ENCODE assay signal across 8 mouse cellular contexts in the genomic region with DNA sequence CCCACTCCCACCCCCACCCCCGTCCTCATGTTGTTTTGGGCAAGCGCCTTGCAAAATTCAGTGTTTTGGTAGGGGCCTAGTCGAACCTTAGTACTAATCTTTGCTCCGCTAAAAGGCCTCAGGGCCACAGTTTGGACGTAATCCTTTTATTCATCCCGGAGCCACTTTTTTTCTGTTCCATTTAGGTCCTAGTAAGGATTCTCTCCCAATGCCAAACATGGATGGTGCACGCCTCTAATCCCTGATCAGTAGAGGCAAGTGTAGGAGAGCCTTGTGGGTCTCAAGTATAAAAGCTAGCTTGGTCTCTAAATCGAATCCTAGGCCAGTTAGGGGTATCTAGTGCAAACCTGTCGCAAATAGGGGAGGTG. TPM values are rescaled to one million over a fixed set of nuclear protein-coding genes. Genes with fewer than 3 reads are reported as not detected.
DNase-seq lines count a peak whose midpoint lies in the region; ATAC-seq and TF ChIP-seq lines count a peak whose summit lies in the region.

No protein-coding gene starts in this region.

- ATAC-seq in forebrain, embryonic 15.5 days (replicated peaks), result peak; percentile 0; the same call in 1 of the 2 replicates
- no peak for ATAC-seq in liver, embryonic 13.5 days (ENCODE audit: low read depth)

- no peaks in the 10 kb centered on the region for H3K27me3 ChIP-seq in forebrain, embryonic 15.5 days
- H3K27me3 ChIP-seq in liver, embryonic 13.5 days, result no peaks in the 10 kb centered on the region

- peaks cover 3% of the 10 kb centered on the region; the same call in 1 of the 2 replicates for H3K36me3 ChIP-seq in forebrain, embryonic 15.5 days
- peaks cover 3% of the 10 kb centered on the region for H3K36me3 ChIP-seq in liver, embryonic 13.5 days

- 3% methylated on average over 9 of the region's 9 CpGs for WGBS in forebrain, embryonic 15.5 days
- 5% methylated on average over 9 of the region's 9 CpGs for WGBS in liver, embryonic 13.5 days (ENCODE audit: insufficient replicate concordance)

- no peaks in the 10 kb centered on the region for H3K9me3 ChIP-seq in forebrain, embryonic 15.5 days
- no peaks in the 10 kb centered on the region for H3K9me3 ChIP-seq in liver, embryonic 13.5 days (replicated peaks)

- no peak for DNase-seq in layer of hippocampus, adult 2 months (ENCODE audit: low spot score in 2 of 2)
- DNase-seq in layer of hippocampus, postnatal 14 days (ENCODE audit: low spot score in 2 of 2), result no peak
- DNase-seq in MEL-GATA-1-ER (ENCODE audit: extremely low read depth, low read depth), result peak; percentile 21
- DNase-seq in liver, embryonic 13.5 days, result no peak
- DNase-seq in adrenal gland, postnatal 14 days, result no peak
- no peak for DNase-seq in right cerebral cortex, postnatal 4 days
- no peak for DNase-seq in embryo, embryonic 9.5 days (ENCODE audit: extremely low spot score)

- peak overlapping the region; percentile 54 for H3K4me2 ChIP-seq in forebrain, embryonic 15.5 days (replicated peaks)
- H3K4me2 ChIP-seq in liver, embryonic 13.5 days, result peak overlapping the region; percentile 91

- peaks cover 22% of the 10 kb centered on the region for H3K4me1 ChIP-seq in forebrain, embryonic 15.5 days
- peaks cover 23% of the 10 kb centered on the region for H3K4me1 ChIP-seq in liver, embryonic 13.5 days (replicated peaks)

- H3K4me3 ChIP-seq in layer of hippocampus, adult 2 months, result peak overlapping the region; percentile 89
- H3K4me3 ChIP-seq in forebrain, embryonic 15.5 days, result peak overlapping the region; percentile 95
- H3K4me3 ChIP-seq in liver, embryonic 13.5 days (replicated peaks), result peak overlapping the region; percentile 97

- TF ChIP-seq CTCF in layer of hippocampus, adult 2 months (conservative IDR thresholded peaks at IDR 0.05), result no peak

- peak overlapping the region; percentile 73 for H3K9ac ChIP-seq in forebrain, embryonic 15.5 days (replicated peaks)
- H3K9ac ChIP-seq in liver, embryonic 13.5 days, result peak overlapping the region; percentile 77

- peak overlapping the region; percentile 99 for H3K27ac ChIP-seq in layer of hippocampus, adult 2 months
- H3K27ac ChIP-seq in forebrain, embryonic 15.5 days (replicated peaks), result peak overlapping the region; percentile 96
- H3K27ac ChIP-seq in liver, embryonic 13.5 days, result peak overlapping the region; percentile 83

RNA-seq across cellular contexts. Expression of gene Cand1, which starts 0.9 kb away (rescaled TPM):
- 100 to 1,000 TPM; 140 to 155 TPM for total RNA-seq in layer of hippocampus, adult 2 months (2021)
- 100 to 1,000 TPM; 136 to 141 TPM for total RNA-seq in layer of hippocampus, postnatal 14 days (2021)
- polyA plus RNA-seq in forebrain, embryonic 15.5 days (2015; fragmentation: Nextera tagmentation; extraction: Ambion mirVana), result 53.8 and 55.0 TPM in 2 replicates
- polyA plus RNA-seq in liver, embryonic 13.5 days (2015; fragmentation: Nextera tagmentation; extraction: Ambion mirVana), result 16.1 and 19.4 TPM in 2 replicates
- total RNA-seq in adrenal gland, postnatal 14 days (2021), result 88.4 and 95.3 TPM in 2 replicates
